Mouse (Mus musculus): ENCODE results near the gene Cadps.

DNA sequence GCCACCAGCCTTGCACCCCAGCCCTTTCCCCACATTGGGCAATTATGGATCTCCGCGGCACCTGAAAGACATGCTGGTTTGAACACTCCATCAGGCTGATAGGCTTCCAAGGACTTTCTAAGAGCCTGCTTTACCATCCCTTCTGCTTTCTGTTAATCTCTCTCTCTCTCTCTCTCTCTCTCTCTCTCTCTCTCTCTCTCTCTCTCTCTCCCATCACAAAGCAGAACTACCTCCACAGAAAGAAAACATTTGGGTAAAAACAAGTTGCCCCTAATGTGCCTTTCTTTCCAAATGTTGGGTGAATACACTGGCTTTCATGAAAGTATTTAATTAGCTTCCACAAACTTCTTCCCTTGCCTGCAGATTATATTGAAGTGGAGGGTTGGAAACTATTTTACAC, 474.8 kb downstream of the Cadps start, which contains the start of gene Fezf2:
- TF ChIP-seq CTCF (IDR thresholded peaks at IDR 0.05; ENCODE audit: control insufficient read depth, insufficient read depth, insufficient read length) (no peak), MAX (IDR thresholded peaks at IDR 0.05) (no peak)
